Mouse (Mus musculus): ENCODE data around the gene Srsf3. TPM values are rescaled to one million over a fixed set of nuclear protein-coding genes. Genes with fewer than 3 reads are reported as not detected.

Srsf3 gene
- total and polyA plus RNA-seq, 2 experiments from 2014 or later, result 151 to 238 TPM

- H3K9ac ChIP-seq (replicated peaks; ENCODE audit: low read depth, low read length), result no peak overlapping the region
- H3K9me3 ChIP-seq (replicated peaks; ENCODE audit: control insufficient read depth, low read length), result no peaks in the 10 kb centered on the region
- no peak overlapping the region for H3K27ac ChIP-seq (ENCODE audit: low read depth)
Observed at GRCm38 (mm10) chr17:29081618-29082381, 49.4 kb downstream of the Srsf3 start.

GRCm38 (mm10) chr17:29083586-29083985, 51.2 kb downstream of the Srsf3 start:
- no peak for DNase-seq (ENCODE audit: low spot score)
- peaks cover 10% of the 10 kb centered on the region for H3K4me1 ChIP-seq (ENCODE audit: control insufficient read depth, insufficient read depth)
- no peak overlapping the region for H3K9ac ChIP-seq (replicated peaks; ENCODE audit: low read depth, low read length)
- H3K27ac ChIP-seq (ENCODE audit: low read depth), result no peak overlapping the region
- TF ChIP-seq EP300 (IDR thresholded peaks at IDR 0.05; ENCODE audit: low read depth) (no peak), CTCF (IDR thresholded peaks at IDR 0.05; ENCODE audit: low read depth) (no peak)
- H3K9me3 ChIP-seq (replicated peaks; ENCODE audit: control insufficient read depth, low read length), result no peaks in the 10 kb centered on the region; the same call in 1 of the 2 replicates
- H3K27me3 ChIP-seq (ENCODE audit: control insufficient read depth, insufficient read depth, low read length), result no peaks in the 10 kb centered on the region
- no peak overlapping the region for H3K4me2 ChIP-seq (ENCODE audit: low read depth, low read length)
- H3K36me3 ChIP-seq (replicated peaks; ENCODE audit: control insufficient read depth, insufficient read depth, low read length), result no peaks in the 10 kb centered on the region
- WGBS, result 88% methylated on average over 8 of the region's 8 CpGs
- no peak overlapping the region for H3K4me3 ChIP-seq (ENCODE audit: low read depth, low read length)
- no peak for ATAC-seq (ENCODE audit: insufficient read depth, low read depth)

More at GRCm38 (mm10) chr17:29081618-29082381, 49.4 kb downstream of the Srsf3 start:
- H3K4me3 ChIP-seq (ENCODE audit: low read depth, low read length), result peak overlapping the region; percentile 11; the same call in 1 of the 2 replicates
- H3K4me2 ChIP-seq (ENCODE audit: low read depth, low read length), result peak overlapping the region; percentile 38
- TF ChIP-seq CTCF (IDR thresholded peaks at IDR 0.05; ENCODE audit: low read depth) (no peak), EP300 (IDR thresholded peaks at IDR 0.05; ENCODE audit: low read depth) (no peak)
- ATAC-seq (ENCODE audit: insufficient read depth, low read depth) (no peak), DNase-seq (ENCODE audit: low spot score) (no peak)
- peaks cover 19% of the 10 kb centered on the region for H3K4me1 ChIP-seq (ENCODE audit: control insufficient read depth, insufficient read depth)
- WGBS, result 46% methylated on average over 21 of the region's 21 CpGs
- H3K36me3 ChIP-seq (replicated peaks; ENCODE audit: control insufficient read depth, insufficient read depth, low read length), result no peaks in the 10 kb centered on the region
- H3K27me3 ChIP-seq (ENCODE audit: control insufficient read depth, insufficient read depth, low read length), result no peaks in the 10 kb centered on the region

DNA sequence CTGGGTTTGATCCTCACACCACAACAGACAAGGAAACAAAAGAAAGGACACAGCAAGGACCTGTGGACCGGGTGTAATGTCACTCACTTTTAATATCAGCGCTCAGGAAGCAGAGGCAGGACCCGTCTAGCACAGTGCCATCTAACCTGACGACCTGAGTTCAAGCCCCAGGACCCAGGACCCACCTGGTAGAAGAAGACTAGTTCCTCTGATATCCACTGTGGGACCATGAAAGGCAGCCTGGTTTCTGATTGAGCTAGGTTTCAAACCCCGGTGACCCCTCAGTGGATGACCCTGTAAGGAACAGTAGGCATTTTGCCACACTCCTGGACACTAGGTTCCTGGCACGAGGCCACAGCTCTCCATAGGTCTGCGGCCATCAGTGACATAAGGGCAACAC, 52.2 kb downstream of the Srsf3 start:
- Histone ChIP-seq H3K9me3 (replicated peaks; ENCODE audit: control insufficient read depth, low read length) (no peaks in the 10 kb centered on the region; the same call in 1 of the 2 replicates), H3K4me1 (ENCODE audit: control insufficient read depth, insufficient read depth) (peaks cover 4% of the 10 kb centered on the region; the same call in 1 of the 2 replicates), H3K9ac (replicated peaks; ENCODE audit: low read depth, low read length) (no peak overlapping the region), H3K27me3 (ENCODE audit: control insufficient read depth, insufficient read depth, low read length) (no peaks in the 10 kb centered on the region), H3K4me3 (ENCODE audit: low read depth, low read length) (no peak overlapping the region), H3K36me3 (replicated peaks; ENCODE audit: control insufficient read depth, insufficient read depth, low read length) (no peaks in the 10 kb centered on the region), H3K27ac (ENCODE audit: low read depth) (no peak overlapping the region), H3K4me2 (ENCODE audit: low read depth, low read length) (no peak overlapping the region)
- ATAC-seq (ENCODE audit: insufficient read depth, low read depth) (no peak), DNase-seq (ENCODE audit: low spot score) (no peak)
- 83% methylated on average over 7 of the region's 7 CpGs for WGBS
- TF ChIP-seq EP300 (IDR thresholded peaks at IDR 0.05; ENCODE audit: low read depth) (no peak), CTCF (IDR thresholded peaks at IDR 0.05; ENCODE audit: low read depth) (no peak)

DNA sequence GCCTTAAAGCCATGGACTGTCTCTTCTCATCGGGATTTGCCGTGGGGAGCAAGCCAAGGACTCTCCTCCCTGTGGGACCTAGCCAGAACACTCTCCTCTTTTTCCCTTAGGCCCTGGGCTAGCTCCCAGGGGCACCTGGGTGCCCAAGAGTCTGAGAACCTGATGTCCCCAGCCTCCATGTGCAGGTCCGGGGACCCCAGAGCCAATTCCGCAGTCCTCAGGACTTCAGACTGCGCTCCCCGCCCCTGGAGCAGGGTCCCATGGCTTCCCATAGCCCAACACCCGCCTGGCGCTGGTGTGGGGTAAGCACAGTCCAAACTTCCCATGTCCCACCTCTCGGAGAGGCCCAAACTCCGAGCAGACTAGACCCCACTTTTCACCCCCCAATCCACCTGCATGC, 52.8 kb downstream of the Srsf3 start:
- 75% methylated on average over 10 of the region's 10 CpGs for WGBS
- no peaks in the 10 kb centered on the region for H3K36me3 ChIP-seq (replicated peaks; ENCODE audit: control insufficient read depth, insufficient read depth, low read length)
- no peak overlapping the region for H3K4me3 ChIP-seq (ENCODE audit: low read depth, low read length)
- H3K4me2 ChIP-seq (ENCODE audit: low read depth, low read length), result no peak overlapping the region
- no peak for TF ChIP-seq CTCF (IDR thresholded peaks at IDR 0.05; ENCODE audit: low read depth)
- ATAC-seq (ENCODE audit: insufficient read depth, low read depth) (no peak), DNase-seq (ENCODE audit: low spot score) (no peak)
- no peaks in the 10 kb centered on the region for H3K27me3 ChIP-seq (ENCODE audit: control insufficient read depth, insufficient read depth, low read length)
- no peak overlapping the region for H3K27ac ChIP-seq (ENCODE audit: low read depth)
- H3K9me3 ChIP-seq (replicated peaks; ENCODE audit: control insufficient read depth, low read length), result no peaks in the 10 kb centered on the region; the same call in 1 of the 2 replicates
- H3K4me1 ChIP-seq (ENCODE audit: control insufficient read depth, insufficient read depth), result peaks cover 4% of the 10 kb centered on the region; the same call in 1 of the 2 replicates
- no peak overlapping the region for H3K9ac ChIP-seq (replicated peaks; ENCODE audit: low read depth, low read length)

- no peaks in the 10 kb centered on the region for H3K36me3 ChIP-seq (replicated peaks; ENCODE audit: control insufficient read depth, insufficient read depth, low read length)
- DNase-seq (ENCODE audit: low spot score) (no peak), ATAC-seq (ENCODE audit: insufficient read depth, low read depth) (no peak)
- WGBS, result 66% methylated on average over 4 of the region's 4 CpGs
- no peak overlapping the region for H3K27ac ChIP-seq (ENCODE audit: low read depth)
- H3K9ac ChIP-seq (replicated peaks; ENCODE audit: low read depth, low read length), result no peak overlapping the region
- TF ChIP-seq EP300 (IDR thresholded peaks at IDR 0.05; ENCODE audit: low read depth) (no peak), CTCF (IDR thresholded peaks at IDR 0.05; ENCODE audit: low read depth) (no peak)
- H3K4me2 ChIP-seq (ENCODE audit: low read depth, low read length), result no peak overlapping the region
- H3K9me3 ChIP-seq (replicated peaks; ENCODE audit: control insufficient read depth, low read length), result no peaks in the 10 kb centered on the region; the same call in 1 of the 2 replicates
- no peak overlapping the region for H3K4me3 ChIP-seq (ENCODE audit: low read depth, low read length)
- no peaks in the 10 kb centered on the region for H3K27me3 ChIP-seq (ENCODE audit: control insufficient read depth, insufficient read depth, low read length)
- H3K4me1 ChIP-seq (ENCODE audit: control insufficient read depth, insufficient read depth), result no peaks in the 10 kb centered on the region
Observed at GRCm38 (mm10) chr17:29086916-29087315, 54.5 kb downstream of the Srsf3 start.
